Mouse (Mus musculus): ENCODE results near the gene Olfr688. TPM values are rescaled to one million over a fixed set of nuclear protein-coding genes. Genes with fewer than 3 reads are reported as not detected.

Olfr688 gene
- polyA plus RNA-seq (2015; fragmentation: Nextera tagmentation; extraction: Ambion mirVana) = not detected in 2 replicates

- no peak for ATAC-seq
- Histone ChIP-seq H3K4me2 (no peak within 1 kb of the TSS), H3K4me1 (no peaks in the 10 kb centered on the region), H3K9me3 (replicated peaks) (no peaks in the 10 kb centered on the region), H3K9ac (no peak within 1 kb of the TSS), H3K27ac (no peak within 1 kb of the TSS), H3K4me3 (no peak within 1 kb of the TSS), H3K27me3 (no peaks in the 10 kb centered on the region), H3K36me3 (ENCODE audit: poor library complexity, severe bottlenecking) (no peaks in the 10 kb centered on the region)
- 78% methylated on average over 6 of the region's 6 CpGs for WGBS
These were observed at the start of gene Olfr688 for GRCm38 (mm10) chr7:105287795-105288194. Olfr688 (plus strand) TSS chr7:105288095.

- H3K4me1 ChIP-seq = no peaks in the 10 kb centered on the region
- no peaks in the 10 kb centered on the region for H3K27me3 ChIP-seq
- H3K27ac ChIP-seq = no peak overlapping the region
- no peaks in the 10 kb centered on the region for H3K9me3 ChIP-seq (replicated peaks)
- ATAC-seq = no peak
- H3K4me2 ChIP-seq = no peak overlapping the region
- H3K4me3 ChIP-seq = no peak overlapping the region
- H3K9ac ChIP-seq = no peak overlapping the region
- no peaks in the 10 kb centered on the region for H3K36me3 ChIP-seq (ENCODE audit: poor library complexity, severe bottlenecking)
- WGBS = 79% methylated on average over 3 of the region's 3 CpGs
These were observed 40.2 kb upstream of the Olfr688 start for GRCm38 (mm10) chr7:105247671-105248070.

GRCm38 (mm10) chr7:105248197-105248596, 39.7 kb upstream of the Olfr688 start:
- Histone ChIP-seq H3K4me2 (no peak overlapping the region), H3K36me3 (ENCODE audit: poor library complexity, severe bottlenecking) (no peaks in the 10 kb centered on the region), H3K27me3 (no peaks in the 10 kb centered on the region), H3K27ac (no peak overlapping the region), H3K9me3 (replicated peaks) (no peaks in the 10 kb centered on the region), H3K4me1 (no peaks in the 10 kb centered on the region), H3K4me3 (no peak overlapping the region), H3K9ac (no peak overlapping the region)
- ATAC-seq = no peak
- WGBS = 74% methylated on average over 1 of the region's 1 CpGs

GRCm38 (mm10) chr7:105256656-105257055, 31.2 kb upstream of the Olfr688 start:
- H3K36me3 ChIP-seq (ENCODE audit: poor library complexity, severe bottlenecking) = no peaks in the 10 kb centered on the region
- WGBS = 64% methylated on average over 5 of the region's 5 CpGs
- H3K4me3 ChIP-seq = no peak overlapping the region

GRCm38 (mm10) chr7:105272426-105272825, 15.5 kb upstream of the Olfr688 start:
- Histone ChIP-seq H3K36me3 (ENCODE audit: poor library complexity, severe bottlenecking) (no peaks in the 10 kb centered on the region), H3K27ac (no peak overlapping the region), H3K4me2 (no peak overlapping the region), H3K27me3 (no peaks in the 10 kb centered on the region), H3K4me3 (no peak overlapping the region), H3K4me1 (no peaks in the 10 kb centered on the region), H3K9me3 (replicated peaks) (no peaks in the 10 kb centered on the region), H3K9ac (no peak overlapping the region)
- ATAC-seq = peak; percentile 51
- 71% methylated on average over 7 of the region's 7 CpGs for WGBS

More at GRCm38 (mm10) chr7:105256656-105257055, 31.2 kb upstream of the Olfr688 start:
- Histone ChIP-seq H3K27me3 (no peaks in the 10 kb centered on the region), H3K4me1 (no peaks in the 10 kb centered on the region), H3K27ac (no peak overlapping the region), H3K4me2 (no peak overlapping the region), H3K9me3 (replicated peaks) (no peaks in the 10 kb centered on the region), H3K9ac (no peak overlapping the region)
- ATAC-seq = no peak

- ATAC-seq = no peak
- H3K27me3 ChIP-seq = no peaks in the 10 kb centered on the region
These were observed 2.2 kb downstream of the Olfr688 start for GRCm38 (mm10) chr7:105290051-105290450.

GRCm38 (mm10) chr7:105310865-105311264, 23.0 kb downstream of the Olfr688 start, which contains the start of gene Olfr689:
Olfr689 (plus strand) TSS chr7:105311165.
- Histone ChIP-seq H3K36me3 (ENCODE audit: poor library complexity, severe bottlenecking) (no peaks in the 10 kb centered on the region), H3K4me3 (no peak within 1 kb of the TSS), H3K9me3 (replicated peaks) (no peaks in the 10 kb centered on the region), H3K27ac (no peak within 1 kb of the TSS), H3K4me1 (no peaks in the 10 kb centered on the region), H3K9ac (no peak within 1 kb of the TSS), H3K4me2 (no peak within 1 kb of the TSS), H3K27me3 (no peaks in the 10 kb centered on the region)
- 95% methylated on average over 1 of the region's 1 CpGs for WGBS
- ATAC-seq = no peak

More at GRCm38 (mm10) chr7:105290051-105290450, 2.2 kb downstream of the Olfr688 start:
- Histone ChIP-seq H3K9me3 (replicated peaks) (no peaks in the 10 kb centered on the region), H3K4me3 (no peak overlapping the region), H3K27ac (no peak overlapping the region), H3K9ac (no peak overlapping the region), H3K4me2 (no peak overlapping the region), H3K36me3 (ENCODE audit: poor library complexity, severe bottlenecking) (no peaks in the 10 kb centered on the region), H3K4me1 (no peaks in the 10 kb centered on the region)

- WGBS = 75% methylated on average over 2 of the region's 2 CpGs
These were observed 37.4 kb downstream of the Olfr688 start for GRCm38 (mm10) chr7:105325302-105325701.

GRCm38 (mm10) chr7:105334004-105334403, 46.1 kb downstream of the Olfr688 start, which contains the start of gene Olfr690:
Olfr690 (minus strand) TSS chr7:105334104.
- Histone ChIP-seq H3K36me3 (ENCODE audit: poor library complexity, severe bottlenecking) (no peaks in the 10 kb centered on the region), H3K27ac (no peak within 1 kb of the TSS), H3K9ac (no peak within 1 kb of the TSS), H3K27me3 (no peaks in the 10 kb centered on the region), H3K4me2 (no peak within 1 kb of the TSS), H3K9me3 (replicated peaks) (no peaks in the 10 kb centered on the region), H3K4me1 (no peaks in the 10 kb centered on the region), H3K4me3 (no peak within 1 kb of the TSS)
- ATAC-seq = no peak
- 82% methylated on average over 1 of the region's 1 CpGs for WGBS

More at GRCm38 (mm10) chr7:105325302-105325701, 37.4 kb downstream of the Olfr688 start:
- Histone ChIP-seq H3K9me3 (replicated peaks) (no peaks in the 10 kb centered on the region), H3K27me3 (no peaks in the 10 kb centered on the region), H3K36me3 (ENCODE audit: poor library complexity, severe bottlenecking) (no peaks in the 10 kb centered on the region), H3K4me2 (no peak overlapping the region), H3K9ac (no peak overlapping the region), H3K4me1 (no peaks in the 10 kb centered on the region), H3K4me3 (no peak overlapping the region), H3K27ac (no peak overlapping the region)
- ATAC-seq = no peak

Other genes with a start within 250 kb of the Olfr688 start
- gene Olfr677, start 236.7 kb upstream of the Olfr688 start, polyA plus RNA-seq (2015; fragmentation: Nextera tagmentation; extraction: Ambion mirVana) = not detected in 2 replicates
- not detected in 2 replicates for gene Olfr678, start 223.6 kb upstream of the Olfr688 start, polyA plus RNA-seq (2015; fragmentation: Nextera tagmentation; extraction: Ambion mirVana)
- gene Olfr679, start 206.9 kb upstream of the Olfr688 start, polyA plus RNA-seq (2015; fragmentation: Nextera tagmentation; extraction: Ambion mirVana) = not detected in 2 replicates
- not detected in 2 replicates for gene Olfr680-ps1, start 195.3 kb upstream of the Olfr688 start, polyA plus RNA-seq (2015; fragmentation: Nextera tagmentation; extraction: Ambion mirVana)
- gene Olfr681, start 171.3 kb upstream of the Olfr688 start, polyA plus RNA-seq (2015; fragmentation: Nextera tagmentation; extraction: Ambion mirVana) = not detected in 2 replicates
- not detected in 2 replicates for gene Olfr683, start 141.1 kb upstream of the Olfr688 start, polyA plus RNA-seq (2015; fragmentation: Nextera tagmentation; extraction: Ambion mirVana)
- gene Olfr684, start 124.4 kb upstream of the Olfr688 start, polyA plus RNA-seq (2015; fragmentation: Nextera tagmentation; extraction: Ambion mirVana) = not detected in 2 replicates
- gene Olfr685, start 102.1 kb upstream of the Olfr688 start, polyA plus RNA-seq (2015; fragmentation: Nextera tagmentation; extraction: Ambion mirVana) = not detected in 2 replicates
- not detected in 2 replicates for gene Olfr686, start 80.6 kb upstream of the Olfr688 start, polyA plus RNA-seq (2015; fragmentation: Nextera tagmentation; extraction: Ambion mirVana)
- not detected in 2 replicates for gene Olfr689, start 23.1 kb downstream of the Olfr688 start, polyA plus RNA-seq (2015; fragmentation: Nextera tagmentation; extraction: Ambion mirVana)
- gene Olfr690, start 46.0 kb downstream of the Olfr688 start, polyA plus RNA-seq (2015; fragmentation: Nextera tagmentation; extraction: Ambion mirVana) = not detected in 2 replicates
- not detected in 2 replicates for gene Olfr691, start 54.2 kb downstream of the Olfr688 start, polyA plus RNA-seq (2015; fragmentation: Nextera tagmentation; extraction: Ambion mirVana)
- gene Olfr692, start 80.1 kb downstream of the Olfr688 start, polyA plus RNA-seq (2015; fragmentation: Nextera tagmentation; extraction: Ambion mirVana) = not detected in 2 replicates
- gene Gm5901, start 86.9 kb downstream of the Olfr688 start, polyA plus RNA-seq (2015; fragmentation: Nextera tagmentation; extraction: Ambion mirVana) = not detected in 2 replicates
- gene Fam160a2, start 112.0 kb downstream of the Olfr688 start, polyA plus RNA-seq (2015; fragmentation: Nextera tagmentation; extraction: Ambion mirVana) = 44.9 and 45.5 TPM in 2 replicates
- not detected in 2 replicates for gene Cnga4, start 116.5 kb downstream of the Olfr688 start, polyA plus RNA-seq (2015; fragmentation: Nextera tagmentation; extraction: Ambion mirVana)
- gene Cckbr, start 137.6 kb downstream of the Olfr688 start, polyA plus RNA-seq (2015; fragmentation: Nextera tagmentation; extraction: Ambion mirVana) = 0.21 and 0.57 TPM in 2 replicates
- gene Cavin3, start 194.2 kb downstream of the Olfr688 start, polyA plus RNA-seq (2015; fragmentation: Nextera tagmentation; extraction: Ambion mirVana) = 18.2 and 19.7 TPM in 2 replicates